Mouse (Mus musculus): ENCODE data around the gene Nudt1. TPM values are rescaled to one million over a fixed set of nuclear protein-coding genes. Genes with fewer than 3 reads are reported as not detected.
A peak's percentile ranks its signal among the peaks of the same experiment; 100 is the strongest.
"Not testable (repeated sequence)": the region's sequence is repeated elsewhere in the genome, so short reads cannot be mapped to it uniquely, and the experiment has no call there.

The Nudt1 gene
- polyA plus RNA-seq, 1 experiment from 2014 or later = 50.4 TPM

DNA sequence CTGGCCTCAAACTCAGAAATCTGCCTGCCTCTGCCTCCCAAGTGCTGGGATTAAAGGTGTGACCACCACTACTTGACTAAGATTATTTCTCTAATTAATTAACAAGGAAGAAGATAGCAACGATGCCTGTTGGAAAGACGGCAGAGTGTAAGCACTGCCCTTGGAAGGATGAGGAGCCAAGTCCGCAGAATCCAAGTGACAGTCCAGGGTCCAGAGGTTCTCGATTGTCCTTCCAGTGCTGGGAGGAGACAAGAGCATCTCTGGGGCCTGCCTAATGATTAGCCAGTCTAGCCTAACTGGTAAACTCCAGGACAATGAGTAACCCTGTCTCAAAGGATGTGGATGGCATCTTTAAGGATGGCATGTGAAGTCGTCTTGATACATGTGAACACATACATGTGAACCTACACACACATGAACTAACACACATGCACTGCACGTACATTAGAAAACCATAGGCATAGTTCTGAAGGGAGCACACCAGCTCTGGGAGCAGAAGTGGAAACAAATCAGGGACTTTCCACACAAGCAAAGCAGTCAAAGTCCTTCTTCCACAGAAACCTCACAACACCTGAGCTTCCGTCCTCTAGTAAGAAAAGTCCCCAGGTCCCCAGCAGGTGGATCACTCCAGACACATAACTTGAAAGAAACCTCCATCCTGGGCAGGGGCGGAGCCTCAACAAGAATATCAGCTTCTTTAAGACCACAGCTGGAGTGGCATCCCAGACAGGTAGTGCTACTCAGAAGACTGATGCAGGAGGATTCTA lies 29.5 kb downstream of the Nudt1 start:
- DNase-seq (ENCODE audit: low spot score) = no peak
- peaks cover 77% of the 10 kb centered on the region for H3K36me3 ChIP-seq
- 90% methylated on average over 8 of the region's 8 CpGs for WGBS
- no peaks in the 10 kb centered on the region for H3K9me3 ChIP-seq
- no peaks in the 10 kb centered on the region for H3K27me3 ChIP-seq (ENCODE audit: insufficient read depth, poor library complexity, severe bottlenecking)
- no peak overlapping the region for H3K27ac ChIP-seq
- no peak overlapping the region for H3K4me3 ChIP-seq
- peaks cover 6% of the 10 kb centered on the region; the same call in 1 of the 2 replicates for H3K4me1 ChIP-seq

DNA sequence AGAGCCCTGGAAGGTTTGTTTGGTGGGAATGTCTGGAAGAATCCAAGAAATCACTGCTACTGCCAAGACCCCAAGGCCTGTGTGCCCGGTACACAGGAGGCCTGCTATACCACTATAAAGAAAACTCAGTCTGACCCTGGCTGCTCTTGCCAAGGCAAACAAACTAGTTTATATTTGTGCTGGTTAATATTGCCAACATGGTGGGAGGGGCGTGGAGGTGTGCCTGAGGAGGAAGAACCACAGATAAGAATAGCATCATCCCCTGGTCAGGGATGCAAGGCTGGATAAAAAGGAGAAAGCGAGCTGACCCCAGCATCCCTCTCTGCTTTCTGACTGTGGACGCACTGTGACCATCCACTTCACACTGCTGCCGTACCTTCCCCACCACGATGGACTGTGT lies 30.9 kb downstream of the Nudt1 start:
- no peak for DNase-seq (ENCODE audit: low spot score)
- no peak overlapping the region for H3K4me3 ChIP-seq
- peaks cover 79% of the 10 kb centered on the region for H3K36me3 ChIP-seq
- no peaks in the 10 kb centered on the region for H3K9me3 ChIP-seq
- H3K27ac ChIP-seq = no peak overlapping the region
- no peaks in the 10 kb centered on the region for H3K4me1 ChIP-seq
- H3K27me3 ChIP-seq (ENCODE audit: insufficient read depth, poor library complexity, severe bottlenecking) = no peaks in the 10 kb centered on the region
- WGBS = 96% methylated on average over 6 of the region's 6 CpGs

DNA sequence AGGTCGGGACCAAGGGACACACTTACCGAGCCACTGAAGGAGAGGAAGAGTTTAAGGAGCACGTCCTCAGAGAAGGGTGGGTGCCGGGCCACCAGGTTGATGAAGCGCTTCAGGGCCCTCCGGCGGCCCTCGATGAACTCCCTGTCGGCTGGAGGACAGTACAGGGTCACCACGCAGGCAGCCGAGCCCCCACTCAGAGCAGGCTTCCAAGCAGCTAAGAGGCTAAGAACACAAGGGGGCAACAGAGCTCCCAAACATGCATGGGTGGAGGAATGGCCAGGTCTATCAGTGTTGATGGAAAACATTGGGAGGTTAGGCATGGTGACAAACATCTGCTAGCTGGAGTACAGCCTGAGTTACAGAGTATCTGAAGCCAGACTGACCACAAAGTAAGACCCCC lies 34.5 kb downstream of the Nudt1 start:
- DNase-seq (ENCODE audit: low spot score) = no peak
- no peak overlapping the region for H3K27ac ChIP-seq
- no peaks in the 10 kb centered on the region for H3K27me3 ChIP-seq (ENCODE audit: insufficient read depth, poor library complexity, severe bottlenecking)
- H3K4me1 ChIP-seq = 0 out of 2 replicates have a peak, but pooled peaks cover 3% of the 10 kb centered on the region
- no peaks in the 10 kb centered on the region for H3K9me3 ChIP-seq
- 88% methylated on average over 11 of the region's 11 CpGs for WGBS
- peaks cover 85% of the 10 kb centered on the region for H3K36me3 ChIP-seq
- H3K4me3 ChIP-seq = no peak overlapping the region

DNA sequence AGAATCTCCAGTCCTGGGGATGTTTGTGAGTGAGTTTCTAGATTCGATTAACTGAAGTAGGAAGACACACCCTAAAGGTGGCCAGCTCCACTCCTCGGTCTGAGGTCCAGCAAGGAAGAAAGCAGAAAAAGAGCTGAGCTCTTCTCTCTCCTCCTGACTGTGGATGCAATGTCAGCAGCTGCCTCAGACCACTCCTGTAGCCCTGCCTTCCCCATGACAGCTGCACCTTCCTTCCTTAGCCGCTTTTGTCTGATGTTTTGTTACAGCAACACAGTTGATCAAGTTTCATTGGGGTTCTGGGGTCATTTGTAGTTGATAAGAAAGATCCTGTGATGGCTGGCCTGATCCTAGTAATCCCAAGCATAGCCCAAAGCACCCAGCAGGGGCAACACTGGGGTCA lies 36.0 kb downstream of the Nudt1 start:
- no peak overlapping the region for H3K4me3 ChIP-seq
- no peak overlapping the region for H3K27ac ChIP-seq
- WGBS = 77% methylated on average over 3 of the region's 3 CpGs
- 0 out of 2 replicates have a peak, but pooled peaks cover 3% of the 10 kb centered on the region for H3K4me1 ChIP-seq
- no peaks in the 10 kb centered on the region for H3K27me3 ChIP-seq (ENCODE audit: insufficient read depth, poor library complexity, severe bottlenecking)
- H3K9me3 ChIP-seq = no peaks in the 10 kb centered on the region
- peaks cover 70% of the 10 kb centered on the region for H3K36me3 ChIP-seq
- no peak for DNase-seq (ENCODE audit: low spot score)

DNA sequence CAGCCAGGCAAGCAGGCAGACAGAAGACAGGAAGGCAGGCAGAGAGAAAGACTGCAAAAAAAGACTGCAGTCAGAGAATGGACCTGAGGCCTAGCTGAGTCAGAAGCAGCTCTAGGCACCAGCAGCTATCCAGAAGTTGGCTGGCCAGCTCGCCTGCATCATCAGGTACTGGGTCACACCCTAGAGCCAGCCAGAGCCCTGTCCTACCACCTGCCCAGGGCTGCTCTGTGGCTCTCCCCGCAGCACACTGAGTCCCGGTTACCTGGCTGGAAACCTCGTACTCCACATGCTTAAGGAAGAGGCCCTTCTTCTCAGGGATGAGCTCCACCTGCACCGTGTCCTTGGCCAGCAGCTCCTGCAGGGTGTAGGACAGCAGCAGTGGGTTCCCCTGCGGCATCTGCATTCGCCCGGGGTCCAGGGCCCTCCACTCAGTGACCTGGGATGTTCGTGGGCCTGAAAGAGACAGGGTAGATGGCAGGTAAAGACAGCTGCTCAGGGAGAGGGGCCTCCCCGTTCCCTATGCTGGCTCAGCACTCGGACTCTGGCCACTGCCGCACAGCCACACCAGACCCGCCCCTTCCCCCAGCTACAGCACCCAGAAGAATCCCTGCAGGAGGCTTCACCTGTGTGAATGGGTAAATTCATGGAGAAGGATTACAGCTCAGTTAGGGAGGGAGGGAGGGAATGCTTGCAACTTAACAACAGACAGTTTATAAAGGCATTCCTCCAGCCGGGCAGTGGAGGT lies 38.6 kb downstream of the Nudt1 start:
- no peak for DNase-seq (ENCODE audit: low spot score)
- no peaks in the 10 kb centered on the region for H3K9me3 ChIP-seq
- H3K27me3 ChIP-seq (ENCODE audit: insufficient read depth, poor library complexity, severe bottlenecking) = no peaks in the 10 kb centered on the region
- 80% methylated on average over 14 of the region's 14 CpGs for WGBS
- H3K36me3 ChIP-seq = peaks cover 55% of the 10 kb centered on the region
- H3K4me1 ChIP-seq = 0 out of 2 replicates have a peak, but pooled peaks cover 3% of the 10 kb centered on the region
- H3K4me3 ChIP-seq = no peak overlapping the region
- H3K27ac ChIP-seq = no peak overlapping the region

DNA sequence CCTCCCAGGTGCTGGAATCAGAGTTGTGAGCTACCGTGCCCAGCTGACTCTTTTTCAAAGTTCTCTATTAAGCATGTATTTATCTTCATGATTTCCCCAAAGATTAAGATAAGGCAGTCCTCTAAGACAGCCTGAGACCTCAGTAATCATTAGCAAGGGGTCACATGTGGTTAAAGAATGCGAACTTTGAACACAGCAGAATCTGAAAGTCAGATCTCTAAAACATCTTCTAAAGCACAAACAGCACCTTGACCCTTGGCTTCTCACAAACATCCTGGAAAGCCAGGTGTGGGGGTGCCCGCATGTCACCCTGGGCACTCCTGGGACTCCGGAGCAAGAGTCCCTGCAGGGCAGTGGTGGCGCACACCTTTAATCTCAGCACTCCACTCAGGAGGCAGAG lies 43.0 kb downstream of the Nudt1 start:
- H3K4me1 ChIP-seq = peaks cover 2% of the 10 kb centered on the region; the same call in 1 of the 2 replicates
- no peak overlapping the region for H3K27ac ChIP-seq
- no peak overlapping the region for H3K4me3 ChIP-seq
- no peak for DNase-seq (ENCODE audit: low spot score)
- H3K27me3 ChIP-seq (ENCODE audit: insufficient read depth, poor library complexity, severe bottlenecking) = no peaks in the 10 kb centered on the region
- WGBS = 92% methylated on average over 5 of the region's 5 CpGs
- peaks cover 26% of the 10 kb centered on the region for H3K36me3 ChIP-seq
- no peaks in the 10 kb centered on the region for H3K9me3 ChIP-seq

DNA sequence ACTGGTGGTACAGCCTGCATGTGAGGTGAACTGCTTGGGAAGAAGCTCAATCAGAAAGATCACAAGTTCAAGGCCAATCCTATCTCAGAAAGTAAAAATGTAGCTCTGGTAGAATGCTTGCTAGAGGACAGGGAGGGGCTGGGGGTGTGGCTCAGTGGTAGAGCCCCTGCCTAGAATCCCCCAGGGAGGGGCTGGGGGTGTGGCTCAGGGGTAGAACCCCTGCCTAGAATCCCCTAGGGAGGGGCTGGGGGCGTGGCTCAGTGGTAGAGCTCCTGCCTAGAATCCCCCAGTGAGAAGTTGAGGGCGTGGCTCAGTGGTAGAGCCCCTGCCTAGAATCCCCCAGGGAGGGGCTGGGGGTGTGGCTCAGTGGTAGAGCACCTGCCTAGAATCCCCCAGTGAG lies 46.7 kb downstream of the Nudt1 start:
- Histone ChIP-seq H3K4me1 (peaks cover 24% of the 10 kb centered on the region), H3K36me3 (peaks cover 18% of the 10 kb centered on the region)
- not testable (repeated sequence) for H3K27ac ChIP-seq; H3K27me3 ChIP-seq (ENCODE audit: insufficient read depth, poor library complexity, severe bottlenecking); H3K9me3 ChIP-seq; H3K4me3 ChIP-seq; DNase-seq (ENCODE audit: low spot score)
- 80% methylated on average over 2 of the region's 2 CpGs for WGBS

DNA sequence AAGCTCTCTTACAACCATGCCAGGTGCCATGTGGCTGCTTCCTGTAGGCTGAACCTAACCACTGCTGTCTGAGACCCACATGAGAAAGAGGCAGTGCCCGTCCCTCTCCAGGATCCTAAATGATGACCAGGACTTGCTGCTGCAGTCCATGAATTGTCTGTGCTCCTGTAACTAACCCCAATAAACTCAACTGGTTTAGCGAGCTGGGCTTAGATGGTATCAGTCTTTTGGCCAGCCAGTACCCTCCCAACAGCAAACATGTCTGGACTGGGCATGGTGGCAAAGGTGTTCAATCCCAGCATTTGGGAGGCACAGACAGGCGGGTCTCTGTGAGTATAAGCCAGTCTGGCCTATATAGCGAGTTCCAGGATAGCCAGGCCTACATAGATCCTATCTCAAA lies 47.5 kb downstream of the Nudt1 start:
- H3K27ac ChIP-seq = no peak overlapping the region
- peaks cover 29% of the 10 kb centered on the region for H3K4me1 ChIP-seq
- no peaks in the 10 kb centered on the region for H3K27me3 ChIP-seq (ENCODE audit: insufficient read depth, poor library complexity, severe bottlenecking)
- peaks cover 10% of the 10 kb centered on the region for H3K36me3 ChIP-seq
- no peaks in the 10 kb centered on the region for H3K9me3 ChIP-seq
- H3K4me3 ChIP-seq = no peak overlapping the region
- no peak for DNase-seq (ENCODE audit: low spot score)
- WGBS = 87% methylated on average over 4 of the region's 4 CpGs

DNA sequence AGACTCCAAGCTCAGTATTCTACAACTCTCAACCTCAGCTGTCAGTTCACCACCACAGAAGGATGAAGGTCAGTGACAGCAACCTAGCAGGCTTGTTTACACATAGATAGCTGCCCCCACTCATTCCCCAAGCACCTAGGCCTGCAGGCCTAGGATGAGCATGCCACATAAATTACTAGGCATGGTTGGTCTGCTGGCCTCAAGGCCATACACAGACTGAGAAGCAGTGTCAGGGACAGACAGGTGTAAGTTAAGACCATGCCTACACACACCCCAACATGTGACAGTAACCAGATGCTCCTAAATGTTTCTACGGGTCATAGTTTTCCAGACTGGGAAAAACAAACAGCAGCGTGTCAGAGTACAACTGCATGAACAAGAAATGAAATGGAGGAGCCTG lies 48.0 kb downstream of the Nudt1 start:
- 62% methylated on average over 2 of the region's 2 CpGs for WGBS

DNA sequence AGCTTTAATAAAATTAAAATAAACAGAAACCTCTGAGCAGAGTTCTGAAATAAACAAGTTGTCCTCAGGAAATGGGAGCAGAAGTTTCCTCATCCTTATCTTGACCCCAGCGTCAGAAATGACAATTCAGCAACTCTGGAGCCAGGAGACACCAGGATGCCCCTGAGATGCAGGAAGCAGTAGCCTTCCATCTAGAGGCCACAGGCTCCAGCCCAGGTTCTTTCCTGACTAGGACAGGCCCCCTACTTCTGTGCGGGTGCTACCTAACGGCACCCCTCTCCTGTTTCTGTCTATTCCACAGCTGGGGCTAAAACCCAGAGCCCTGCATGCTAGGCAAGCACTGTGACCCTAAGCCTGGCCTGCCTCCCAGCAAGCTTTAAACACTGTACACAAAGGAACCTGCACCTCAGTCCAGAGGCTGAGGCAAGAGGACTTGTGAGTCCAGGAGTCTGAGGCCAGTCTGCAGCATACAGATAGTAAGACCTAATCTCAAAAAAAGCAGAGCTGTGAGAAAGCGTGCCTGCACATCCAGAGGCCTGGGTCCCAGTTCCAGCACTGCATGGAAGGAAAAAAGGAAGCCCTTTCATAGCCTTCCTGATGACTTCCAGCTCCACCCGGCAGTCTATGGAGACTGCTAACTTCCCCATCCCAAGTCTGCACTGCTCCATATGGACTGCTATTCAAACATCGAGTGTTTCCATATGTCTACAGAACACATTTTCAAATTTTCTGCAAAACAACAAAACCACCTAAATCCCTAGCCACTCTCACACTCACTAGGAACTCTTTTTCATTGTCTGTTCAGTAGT lies 49.2 kb downstream of the Nudt1 start:
- DNase-seq (ENCODE audit: low spot score) = no peak
- no peaks in the 10 kb centered on the region for H3K27me3 ChIP-seq (ENCODE audit: insufficient read depth, poor library complexity, severe bottlenecking)
- H3K27ac ChIP-seq = peak overlapping the region; percentile 45; the same call in 1 of the 2 replicates
- H3K36me3 ChIP-seq = peaks cover 4% of the 10 kb centered on the region
- no peak overlapping the region for H3K4me3 ChIP-seq
- 50% methylated on average over 6 of the region's 6 CpGs for WGBS
- no peaks in the 10 kb centered on the region for H3K9me3 ChIP-seq
- H3K4me1 ChIP-seq = peaks cover 39% of the 10 kb centered on the region

More for the DNA sequence above, 48.0 kb downstream of the Nudt1 start:
- Histone ChIP-seq H3K4me3 (no peak overlapping the region), H3K27me3 (ENCODE audit: insufficient read depth, poor library complexity, severe bottlenecking) (no peaks in the 10 kb centered on the region), H3K36me3 (peaks cover 9% of the 10 kb centered on the region), H3K27ac (peak overlapping the region; percentile 24; the same call in 1 of the 2 replicates), H3K4me1 (peaks cover 35% of the 10 kb centered on the region), H3K9me3 (no peaks in the 10 kb centered on the region)
- no peak for DNase-seq (ENCODE audit: low spot score)

DNA sequence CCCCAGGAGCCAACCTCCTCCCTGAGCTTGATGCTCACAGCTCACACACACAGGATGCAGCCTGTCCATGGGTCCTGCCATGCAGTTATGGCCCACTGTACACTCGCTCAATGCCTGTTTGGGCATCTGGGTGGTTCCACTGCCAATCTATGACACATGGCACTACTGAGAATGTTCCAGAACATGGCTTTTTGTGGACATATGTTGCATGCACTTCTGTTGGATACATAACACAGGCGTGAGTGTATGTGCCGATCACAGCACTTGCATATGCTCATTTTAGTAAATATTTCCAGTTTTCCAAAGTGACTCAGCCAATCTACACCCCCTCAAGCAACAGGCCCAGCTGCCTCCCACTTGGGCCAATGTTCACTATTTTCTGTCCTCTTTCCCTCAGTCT lies 50.2 kb downstream of the Nudt1 start:
- Histone ChIP-seq H3K4me3 (no peak overlapping the region), H3K27ac (no peak overlapping the region; the same call in 1 of the 2 replicates), H3K36me3 (no peaks in the 10 kb centered on the region; the same call in 1 of the 2 replicates), H3K9me3 (no peaks in the 10 kb centered on the region), H3K27me3 (ENCODE audit: insufficient read depth, poor library complexity, severe bottlenecking) (no peaks in the 10 kb centered on the region), H3K4me1 (peaks cover 39% of the 10 kb centered on the region)
- no peak for DNase-seq (ENCODE audit: low spot score)
- WGBS = 87% methylated on average over 3 of the region's 3 CpGs

DNA sequence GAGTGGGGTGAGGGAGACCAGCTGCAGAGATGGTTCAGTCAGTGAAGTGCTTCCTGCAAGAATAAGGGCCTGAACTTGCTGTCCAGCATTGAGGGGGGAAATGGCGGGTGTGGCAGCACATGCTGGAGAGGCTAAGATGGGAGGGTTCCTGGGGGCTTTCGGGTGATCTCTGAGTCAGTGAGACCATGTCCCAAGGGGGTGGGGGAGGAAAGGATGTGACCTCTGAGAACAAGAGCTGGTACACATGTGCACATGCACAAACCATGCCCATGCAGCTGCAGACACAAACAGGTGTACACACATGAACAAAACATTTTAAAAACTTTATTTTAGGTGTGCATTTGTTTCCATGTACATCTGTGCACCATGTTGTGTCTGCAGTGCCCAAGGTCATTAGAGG lies 52.3 kb downstream of the Nudt1 start:
- no peaks in the 10 kb centered on the region; the same call in 1 of the 2 replicates for H3K36me3 ChIP-seq
- no peaks in the 10 kb centered on the region for H3K27me3 ChIP-seq (ENCODE audit: insufficient read depth, poor library complexity, severe bottlenecking)
- WGBS = 69% methylated on average over 2 of the region's 2 CpGs
- no peak overlapping the region for H3K4me3 ChIP-seq
- DNase-seq (ENCODE audit: low spot score) = no peak
- H3K4me1 ChIP-seq = peaks cover 39% of the 10 kb centered on the region
- no peak overlapping the region for H3K27ac ChIP-seq
- no peaks in the 10 kb centered on the region for H3K9me3 ChIP-seq

Data from heart, embryonic 10.5 days (tissue).